Mouse (Mus musculus): ENCODE measurements around the gene Wnt9a.

GRCm38 (mm10) chr11:59361291-59361690, 54.6 kb downstream of the Wnt9a start:
- TF ChIP-seq POLR2A (IDR thresholded peaks at IDR 0.05; ENCODE audit: insufficient read depth, low read depth, low read length) = no peak
- no peak for TF ChIP-seq CTCF (IDR thresholded peaks at IDR 0.05; ENCODE audit: insufficient read depth, low read depth, low read length)
